Mouse (Mus musculus): ENCODE results near the gene Crygb.

DNA sequence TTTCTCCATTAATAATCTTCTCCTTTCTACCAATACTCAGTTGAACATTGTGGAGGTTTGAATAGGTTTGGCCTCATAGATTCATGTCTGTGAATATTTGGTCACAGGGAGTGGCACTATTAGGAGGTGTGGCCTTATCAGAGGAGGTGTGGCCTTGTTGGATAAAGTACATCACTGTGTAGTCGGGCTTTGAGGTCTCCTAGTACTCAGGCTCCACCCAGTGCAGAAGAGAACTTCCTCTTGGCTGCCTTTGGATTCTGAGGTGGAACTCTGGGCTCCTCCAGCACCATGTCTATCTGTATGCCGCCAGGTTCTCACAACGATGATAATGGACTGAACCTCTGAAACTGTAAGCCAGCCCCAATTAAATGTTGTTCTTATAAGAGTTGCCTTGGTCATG lies 14.9 kb upstream of the Crygb start:
- no peak for TF ChIP-seq CTCF (IDR thresholded peaks at IDR 0.05; ENCODE audit: control insufficient read depth, insufficient read depth, low read length)
- no peak for TF ChIP-seq POLR2A (IDR thresholded peaks at IDR 0.05; ENCODE audit: borderline replicate concordance, control insufficient read depth, low read depth, low read length)

Measured in bone marrow, adult 2 months (tissue).